Mouse (Mus musculus): Measurements from ENCODE around the gene Gm20532.

Gm20532 gene

DNA sequence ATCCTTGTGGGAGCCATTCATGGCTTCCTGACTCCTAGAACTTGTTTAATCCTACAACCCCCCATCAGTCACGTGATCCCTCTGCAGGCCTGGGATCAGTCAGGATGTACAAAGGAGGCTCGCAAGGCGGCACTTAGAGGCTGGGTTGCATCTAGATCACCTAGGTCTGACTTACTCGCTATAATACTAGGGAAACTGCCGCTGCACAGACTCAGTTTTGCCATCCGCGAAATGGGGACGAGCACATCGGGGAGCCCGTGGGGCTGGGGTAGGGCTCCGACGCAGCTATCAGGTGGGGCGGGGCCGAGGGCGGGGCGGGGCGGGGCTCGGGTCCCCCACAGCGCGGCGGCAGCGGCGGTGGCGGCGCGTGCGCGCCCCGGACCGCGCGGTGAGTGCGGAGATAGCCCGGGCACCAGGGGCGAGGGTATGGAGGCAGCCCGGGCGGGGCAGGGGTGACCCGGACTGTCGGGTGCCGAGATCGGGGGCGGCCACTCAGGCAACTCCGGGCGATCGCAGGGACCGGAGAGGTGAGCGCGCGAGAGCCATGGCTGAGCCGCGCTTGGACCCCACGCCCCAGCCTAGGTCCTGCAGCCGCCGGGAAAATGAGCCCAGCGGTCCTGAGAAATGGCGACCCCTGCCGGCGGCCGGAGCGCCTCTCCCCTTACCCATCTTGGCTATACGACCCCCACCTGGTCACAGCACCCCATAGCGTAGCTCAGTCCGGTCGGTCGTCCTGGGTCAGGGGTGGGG, at the start of gene Gm20532:
Gm20532 (plus strand) TSS at position 346 of the 750 bp plus-strand sequence.
- DNase-seq (ENCODE audit: low spot score): peak; percentile 82

DNA sequence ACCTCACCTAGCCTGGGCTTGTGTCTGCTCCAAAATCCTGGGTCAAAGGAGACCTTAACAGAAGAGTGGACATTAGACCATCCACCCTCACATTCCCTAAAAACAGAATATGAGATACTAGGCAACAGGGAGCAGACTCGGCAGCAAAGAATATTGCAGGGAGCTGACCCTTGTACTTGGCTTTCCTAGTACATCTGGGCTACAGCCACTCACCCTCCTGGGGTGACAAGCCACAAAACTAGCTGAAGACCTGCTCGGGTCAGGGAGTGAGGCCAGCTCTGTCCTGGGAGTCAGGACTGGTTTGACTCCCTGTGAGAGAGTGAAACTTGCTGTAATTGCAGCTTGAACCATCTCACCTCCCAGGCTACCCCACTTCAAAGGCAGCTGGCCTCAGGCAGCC, 46.9 kb upstream of the Gm20532 start:
- DNase-seq (ENCODE audit: low spot score): no peak

DNA sequence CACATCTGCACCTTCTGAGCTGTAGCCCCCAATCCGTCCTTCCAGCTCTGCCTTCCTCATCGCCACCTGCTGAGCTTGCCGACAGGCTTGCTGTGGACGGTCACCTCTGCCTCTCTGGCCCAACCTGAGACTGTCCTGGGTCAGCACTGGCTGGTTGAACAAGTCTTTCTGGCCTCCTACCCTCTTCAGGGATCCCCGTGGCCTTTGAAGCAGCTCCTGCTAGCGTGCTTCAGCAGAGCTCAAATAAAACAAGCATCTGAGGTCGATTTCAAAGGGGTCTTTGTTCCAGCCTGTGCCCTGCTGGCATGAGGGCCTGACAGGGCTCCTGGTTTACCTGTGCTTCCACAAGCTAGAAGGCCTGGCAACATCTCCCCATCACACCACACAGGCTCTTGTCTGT, 45.7 kb upstream of the Gm20532 start:
- no peak for DNase-seq (ENCODE audit: low spot score)

DNA sequence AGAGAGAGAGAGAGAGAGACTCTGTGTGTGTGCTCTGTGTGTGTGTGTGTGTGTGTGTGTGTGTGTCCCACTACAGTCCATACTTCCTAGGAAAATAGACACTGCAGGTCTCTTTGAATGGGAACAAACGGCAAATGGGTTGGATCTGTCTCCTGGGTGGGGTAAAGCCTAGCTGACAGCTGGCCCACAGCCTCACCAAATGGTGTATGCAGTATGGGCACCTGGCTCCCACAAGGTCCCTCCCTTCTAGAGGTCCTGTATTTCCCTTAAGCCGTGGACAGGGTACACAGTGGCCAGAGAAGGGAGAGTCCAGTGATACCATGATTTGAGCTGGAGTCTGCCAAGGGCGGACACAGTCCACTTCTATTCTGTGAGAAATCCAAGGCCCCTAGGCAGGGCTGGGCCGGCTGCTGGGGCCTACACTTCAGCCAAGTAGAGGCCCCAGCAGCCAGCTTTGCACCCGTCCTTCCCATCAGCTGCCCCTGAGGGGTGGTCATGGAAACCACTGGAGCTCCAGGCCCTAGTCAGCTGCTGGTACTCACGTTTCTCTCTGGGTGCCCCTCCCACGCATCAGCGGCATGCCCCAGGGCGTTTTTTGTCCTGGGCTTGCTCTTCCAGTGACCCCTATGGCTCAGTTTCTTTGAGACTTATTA, 45.1 kb upstream of the Gm20532 start:
- DNase-seq (ENCODE audit: low spot score): no peak

DNA sequence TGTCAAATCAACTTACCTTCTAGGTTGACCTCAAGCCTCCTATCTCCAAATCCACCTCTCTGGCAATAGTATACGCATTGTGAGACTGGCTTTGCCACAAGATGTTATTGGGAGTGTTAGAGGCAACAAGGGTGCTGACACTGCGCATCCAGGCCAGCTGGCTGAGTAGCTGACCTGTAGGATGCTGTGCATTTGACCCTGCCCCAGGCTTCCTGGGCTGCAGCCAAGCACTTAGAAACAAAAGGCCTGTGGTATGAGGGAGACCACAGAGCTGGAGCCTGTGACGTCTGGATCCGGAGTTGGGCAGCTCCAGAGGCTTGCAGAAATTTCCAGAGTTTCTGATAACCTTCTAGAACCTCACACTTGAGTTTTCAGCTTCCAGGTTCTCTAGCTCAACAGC, 43.3 kb upstream of the Gm20532 start:
- DNase-seq (ENCODE audit: low spot score): peak; percentile 14

DNA sequence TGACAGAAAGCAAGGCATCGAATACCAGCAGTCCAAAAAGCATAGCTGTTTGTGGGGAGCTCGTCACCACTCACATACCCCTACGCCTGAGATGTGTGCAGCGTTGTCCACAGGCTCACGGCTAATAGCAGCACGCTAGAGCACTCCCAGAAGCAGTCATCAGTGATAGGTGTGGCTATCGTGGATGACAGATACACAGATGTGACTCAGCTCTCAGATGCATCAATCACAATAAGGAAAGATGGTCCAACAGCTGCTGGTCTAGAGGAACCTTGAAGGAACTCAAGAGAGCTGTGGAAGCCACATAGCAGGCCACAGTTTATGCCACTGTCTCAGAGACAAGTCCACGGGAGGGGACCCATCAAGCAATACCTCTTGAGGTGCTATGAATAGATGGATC, 42.7 kb upstream of the Gm20532 start:
- DNase-seq (ENCODE audit: low spot score): no peak

DNA sequence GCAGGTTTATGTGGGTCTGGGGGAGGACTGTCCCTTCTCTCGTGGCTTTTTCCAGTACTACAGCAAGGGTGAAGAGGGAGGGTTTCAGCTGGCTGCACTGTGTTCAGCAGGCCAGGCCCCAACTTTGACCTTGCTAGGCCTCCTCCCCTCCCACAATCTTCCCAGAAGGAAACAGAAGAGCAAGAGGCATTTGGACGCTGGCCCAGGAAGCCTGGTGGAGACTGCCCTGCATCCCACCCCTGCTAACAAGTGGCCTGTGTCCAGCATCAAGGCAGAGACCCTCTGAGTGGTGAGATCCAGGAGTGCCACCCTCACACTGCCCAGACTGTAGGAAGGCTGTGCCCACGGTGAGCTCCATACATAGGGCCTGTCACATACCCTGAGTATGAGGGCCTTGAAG, 42.2 kb upstream of the Gm20532 start:
- DNase-seq (ENCODE audit: low spot score): no peak

DNA sequence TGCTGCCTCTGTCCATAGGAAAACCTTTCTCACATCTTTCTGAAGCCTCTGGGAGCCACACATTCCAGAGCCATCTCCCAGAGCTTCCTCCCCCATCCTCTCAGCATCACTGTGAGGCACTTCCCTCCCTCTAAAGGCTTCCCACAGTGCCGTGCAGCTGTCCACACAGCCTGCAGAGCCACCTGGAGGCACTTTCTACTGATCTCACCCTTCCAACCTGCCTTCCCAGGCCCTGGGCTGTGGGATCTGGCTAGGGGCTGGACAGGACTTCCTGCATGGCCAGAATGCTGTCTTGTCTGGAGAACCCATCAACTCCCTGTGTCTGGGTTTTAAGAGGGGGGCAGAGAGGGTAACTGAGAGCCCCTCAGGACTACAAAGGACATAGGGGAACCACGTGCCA, 39.0 kb upstream of the Gm20532 start:
- peak; percentile 43 for DNase-seq (ENCODE audit: low spot score)

DNA sequence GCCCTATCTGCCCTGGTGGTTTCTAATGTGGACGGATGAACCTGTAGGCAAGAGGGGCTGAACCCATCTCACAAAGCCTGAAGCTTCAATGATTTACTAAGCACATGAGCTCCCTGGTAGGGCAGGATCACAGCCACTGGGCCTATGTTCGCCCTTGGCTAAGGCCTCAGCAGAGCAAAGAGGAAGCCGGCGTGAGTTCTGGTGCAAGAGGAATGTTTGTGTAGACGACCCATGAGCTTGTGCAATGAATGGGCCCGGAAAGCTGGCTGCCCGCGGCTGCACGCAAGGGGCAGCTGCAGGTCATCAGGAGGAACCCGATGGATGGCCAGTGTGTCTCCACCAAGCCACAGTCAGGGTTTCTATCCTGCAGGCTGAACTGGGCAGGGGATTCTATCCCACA, 36.6 kb upstream of the Gm20532 start:
- no peak for DNase-seq (ENCODE audit: low spot score)

DNA sequence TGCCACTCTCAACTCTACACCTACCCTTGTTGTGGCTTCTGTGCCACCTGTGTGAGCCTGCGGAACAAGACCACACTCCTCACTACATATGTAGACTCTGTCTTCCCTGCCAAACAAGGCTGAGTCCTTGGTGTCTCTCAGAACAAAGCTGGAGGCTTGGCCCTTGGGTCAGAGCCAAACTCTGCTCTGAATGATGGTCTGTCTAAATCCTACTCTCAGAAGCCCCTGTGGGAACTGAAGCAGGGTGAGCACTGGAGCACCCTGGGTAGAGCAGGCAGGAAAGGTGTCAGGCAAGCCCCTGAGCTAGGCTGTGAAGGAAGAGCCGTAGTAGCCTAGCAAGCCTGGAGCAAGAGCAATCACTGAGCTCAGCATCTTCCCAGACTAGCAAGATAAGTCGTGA, 36.2 kb upstream of the Gm20532 start:
- no peak for DNase-seq (ENCODE audit: low spot score)

DNA sequence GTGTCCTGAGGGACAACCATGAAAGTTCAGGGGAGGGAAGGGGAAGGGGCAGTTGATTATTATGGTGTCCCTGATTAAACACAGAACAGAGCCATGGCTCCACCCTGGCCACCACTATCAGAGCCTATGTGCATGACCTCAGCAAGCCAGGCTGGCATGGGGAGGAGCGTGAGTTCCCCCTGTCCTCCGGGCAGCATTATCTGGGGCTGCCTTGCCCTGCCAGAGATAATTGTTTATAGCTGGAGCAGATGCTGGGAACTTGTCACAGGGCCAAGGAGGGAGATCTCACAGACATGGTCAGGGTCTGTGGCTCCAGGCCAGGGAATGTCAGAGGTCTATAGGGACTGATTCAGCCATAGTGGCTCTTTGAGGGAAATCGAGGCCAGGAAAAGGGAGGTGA, 35.7 kb upstream of the Gm20532 start:
- DNase-seq (ENCODE audit: low spot score): no peak

DNA sequence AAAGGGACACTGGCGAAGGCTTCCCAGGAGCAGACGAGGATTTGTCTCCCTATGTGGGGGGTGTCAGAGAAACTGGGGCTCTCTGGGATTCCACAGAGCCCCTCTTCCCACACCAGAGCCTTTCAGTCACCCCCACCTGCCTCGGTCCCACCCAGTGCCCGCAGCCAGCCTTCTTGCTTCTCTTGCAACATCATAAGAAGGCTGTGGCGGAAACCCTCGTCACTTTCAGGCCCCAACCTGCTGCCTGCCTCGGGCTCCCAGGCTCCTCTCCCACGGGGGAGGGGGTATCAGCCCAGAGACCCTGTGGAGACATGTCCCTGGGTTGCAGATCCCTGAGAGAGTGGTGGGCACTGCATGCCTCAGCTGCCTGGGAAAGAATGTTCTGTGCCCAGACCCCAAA, 35.0 kb upstream of the Gm20532 start:
- DNase-seq (ENCODE audit: low spot score): no peak

DNA sequence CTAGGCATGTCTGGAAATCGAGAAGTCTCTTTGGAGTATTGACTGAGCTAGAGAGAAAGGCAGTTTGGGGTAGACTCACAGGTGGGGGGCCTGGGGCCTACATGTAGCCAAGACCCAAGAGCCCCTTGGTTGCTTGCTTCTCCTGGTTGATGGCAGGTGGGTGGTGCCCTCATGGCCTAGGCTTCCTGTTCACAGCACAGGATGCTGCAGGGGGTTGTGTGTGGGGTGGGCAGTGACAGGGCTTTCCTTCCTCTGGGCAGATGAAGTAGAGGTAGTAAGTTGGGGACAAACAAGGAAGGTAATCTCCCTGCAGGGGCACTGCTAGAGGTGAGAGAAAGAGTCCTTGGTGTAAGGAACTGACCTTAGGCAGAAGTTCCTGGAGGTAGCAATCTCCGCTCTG, 34.4 kb upstream of the Gm20532 start:
- no peak for DNase-seq (ENCODE audit: low spot score)

DNA sequence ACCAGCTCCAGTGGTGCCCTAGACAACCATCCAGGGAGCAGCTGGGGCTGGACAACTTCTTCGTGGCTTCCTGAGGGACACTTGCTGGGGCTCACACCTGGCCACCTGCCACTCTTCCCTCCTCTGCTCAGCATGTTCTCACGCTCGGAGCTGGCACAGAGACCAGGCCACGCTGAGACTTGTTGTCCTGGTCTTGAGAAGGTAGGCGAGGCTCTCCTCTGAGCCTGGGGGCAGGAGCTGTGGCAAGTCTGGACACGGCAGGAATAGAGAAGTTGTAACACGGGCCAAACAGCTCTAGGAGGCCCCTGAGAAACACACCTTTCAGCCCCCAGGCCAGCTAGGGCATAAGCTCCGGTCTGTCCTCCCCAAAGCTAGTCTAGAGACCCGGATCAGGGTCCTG, 32.5 kb upstream of the Gm20532 start:
- DNase-seq (ENCODE audit: low spot score): no peak

DNA sequence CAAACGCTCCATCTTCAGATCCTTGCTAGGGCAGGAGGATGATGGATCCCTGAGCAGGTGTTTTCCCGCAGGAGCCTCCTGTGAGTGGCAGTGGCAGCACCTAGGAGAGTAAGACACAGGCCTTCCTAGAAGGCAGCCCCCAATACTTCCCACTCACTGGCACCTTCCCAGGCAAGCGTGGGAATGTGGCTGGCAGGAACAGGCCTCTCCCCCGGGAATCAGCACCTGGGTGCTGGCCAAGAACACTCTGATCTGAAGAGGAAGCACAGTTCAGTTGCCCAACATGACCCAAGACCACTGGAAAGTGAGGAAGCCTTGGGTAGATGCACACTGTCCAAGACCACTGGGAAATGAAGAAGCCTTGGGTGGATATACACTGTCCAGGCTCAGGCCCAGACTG, 31.4 kb upstream of the Gm20532 start:
- DNase-seq (ENCODE audit: low spot score): no peak

DNA sequence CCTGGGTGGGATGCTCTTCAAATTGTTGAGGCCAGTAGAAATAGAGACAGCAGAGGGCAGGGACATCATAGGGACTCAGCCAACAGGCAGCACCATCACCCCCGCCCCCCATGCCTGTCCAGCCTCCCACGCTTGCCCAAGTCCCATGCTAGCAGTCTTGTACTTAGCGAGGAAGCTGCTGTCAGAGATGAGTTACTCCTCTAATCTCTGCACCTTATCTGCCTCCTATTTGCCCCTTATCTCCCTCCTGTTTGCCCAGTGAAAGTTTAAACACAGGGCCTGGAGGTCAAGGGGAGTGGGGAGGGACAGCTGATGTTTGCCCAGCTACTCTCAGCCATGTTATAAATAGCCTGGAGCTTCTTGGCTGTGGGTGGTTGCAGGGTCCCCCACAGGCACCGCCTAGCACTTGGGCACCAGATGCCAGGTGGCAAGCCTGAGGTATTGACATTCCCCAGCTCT, 29.9 kb upstream of the Gm20532 start:
- peak; percentile 74 for DNase-seq (ENCODE audit: low spot score)

DNA sequence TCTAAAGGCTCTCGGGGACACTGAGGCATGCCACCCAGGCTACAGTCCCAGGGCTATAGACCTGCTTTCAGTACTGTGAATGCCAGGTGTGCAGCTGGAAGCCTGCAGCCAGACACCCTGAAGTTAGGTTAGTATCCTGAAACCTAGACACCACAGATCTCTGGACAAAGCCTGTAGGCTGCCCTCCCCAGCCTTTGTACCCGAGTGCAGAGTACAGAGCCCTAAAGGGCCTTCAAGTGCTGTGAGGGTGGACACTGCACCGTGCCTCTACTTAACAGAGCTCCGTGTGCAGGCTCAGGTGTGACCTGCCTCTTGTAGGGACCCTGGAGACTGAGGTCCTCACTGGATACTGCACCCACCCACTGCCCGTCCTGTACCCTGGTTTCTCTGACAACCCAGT, 25.9 kb upstream of the Gm20532 start:
- DNase-seq (ENCODE audit: low spot score): no peak

DNA sequence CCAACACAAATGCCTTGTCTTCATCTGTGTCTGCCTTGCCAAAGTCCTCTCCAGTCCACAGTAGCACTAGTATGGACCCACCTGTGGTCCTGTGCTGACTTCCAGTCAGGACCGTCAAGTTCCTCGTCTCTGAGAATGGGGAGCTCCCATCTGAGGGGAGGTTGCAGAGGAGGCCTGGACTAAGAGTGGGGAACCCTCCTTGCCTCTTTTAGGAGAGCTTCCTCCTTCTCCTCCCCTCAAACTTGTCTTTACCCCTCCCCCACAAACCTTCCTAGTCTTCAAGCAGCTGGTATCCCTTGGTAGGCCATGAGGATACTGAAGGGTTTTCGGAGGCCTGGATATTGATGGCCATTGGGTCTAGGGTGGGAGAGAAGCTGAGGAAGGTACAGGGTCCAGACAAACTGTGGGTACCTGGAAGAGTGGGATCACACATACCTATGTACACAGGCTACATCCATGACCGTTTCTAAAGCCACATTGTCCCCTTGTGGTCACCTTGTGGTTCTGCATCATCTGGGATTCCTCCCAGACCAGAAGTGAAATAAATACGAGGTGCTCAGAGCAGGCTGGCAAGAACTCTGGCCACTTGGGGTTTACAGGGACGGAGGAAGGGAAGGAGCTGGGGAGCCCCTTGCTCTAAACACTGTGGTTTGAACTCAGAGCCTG, 25.0 kb upstream of the Gm20532 start:
- no peak for DNase-seq (ENCODE audit: low spot score)

DNA sequence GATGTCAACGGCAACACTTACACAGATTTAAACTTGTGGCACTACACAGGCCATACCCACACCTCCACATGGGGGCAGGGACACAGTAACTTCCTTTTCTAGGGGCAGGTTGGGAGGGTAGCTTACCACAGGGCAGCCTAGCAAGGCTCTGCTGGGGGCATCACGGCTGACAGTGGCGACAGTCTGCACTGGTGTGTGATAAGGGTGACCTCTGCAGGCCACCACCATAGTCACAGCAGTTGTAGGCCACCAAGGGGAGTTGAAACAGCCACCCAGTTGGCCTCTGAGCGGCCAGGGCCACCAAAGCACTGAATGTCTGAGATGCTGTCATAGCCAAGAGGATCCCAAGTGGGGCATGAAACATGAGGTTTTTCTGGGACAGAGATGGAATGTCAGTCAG, 20.2 kb upstream of the Gm20532 start:
- DNase-seq (ENCODE audit: low spot score): no peak

DNA sequence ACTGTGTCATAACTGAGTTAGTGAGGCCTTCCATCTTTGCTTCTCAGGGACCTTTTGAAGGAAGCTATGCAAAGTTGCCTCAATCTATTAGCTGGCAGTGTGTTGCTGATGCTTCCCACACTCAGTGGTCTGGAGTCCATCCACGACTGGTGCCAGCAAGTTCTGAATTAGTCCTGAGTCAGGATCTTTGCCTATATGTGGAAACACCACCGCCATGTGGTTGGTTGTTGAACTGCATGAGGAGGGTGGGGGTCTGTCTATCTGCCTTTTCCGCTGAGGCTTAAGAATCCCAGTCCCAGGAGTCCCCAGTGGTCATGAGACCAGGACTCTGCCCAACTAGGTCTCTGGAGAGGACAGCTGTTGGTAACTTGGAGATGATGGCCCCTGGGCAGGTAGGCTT, 16.4 kb upstream of the Gm20532 start:
- peak; percentile 61 for DNase-seq (ENCODE audit: low spot score)

DNA sequence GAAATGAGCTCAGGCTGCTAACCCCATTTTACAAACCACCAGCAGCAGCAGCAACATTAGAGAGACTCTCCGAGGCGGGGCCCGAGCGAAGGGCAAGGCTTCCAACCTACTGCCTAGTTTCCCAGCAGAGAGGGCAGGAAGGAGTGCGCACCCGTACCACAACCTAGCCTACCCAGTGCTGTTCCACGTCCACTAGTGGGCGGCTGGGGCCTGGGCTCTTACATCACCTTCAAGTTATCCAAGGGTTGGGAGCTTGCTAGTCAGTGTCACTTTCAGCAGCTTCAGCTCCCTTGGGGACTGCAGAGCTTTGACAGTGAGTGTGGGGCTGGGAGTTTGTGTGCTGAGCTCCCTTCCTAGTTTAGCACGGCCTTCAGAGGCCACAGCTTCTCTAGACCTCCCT, 15.0 kb upstream of the Gm20532 start:
- no peak for DNase-seq (ENCODE audit: low spot score)

DNA sequence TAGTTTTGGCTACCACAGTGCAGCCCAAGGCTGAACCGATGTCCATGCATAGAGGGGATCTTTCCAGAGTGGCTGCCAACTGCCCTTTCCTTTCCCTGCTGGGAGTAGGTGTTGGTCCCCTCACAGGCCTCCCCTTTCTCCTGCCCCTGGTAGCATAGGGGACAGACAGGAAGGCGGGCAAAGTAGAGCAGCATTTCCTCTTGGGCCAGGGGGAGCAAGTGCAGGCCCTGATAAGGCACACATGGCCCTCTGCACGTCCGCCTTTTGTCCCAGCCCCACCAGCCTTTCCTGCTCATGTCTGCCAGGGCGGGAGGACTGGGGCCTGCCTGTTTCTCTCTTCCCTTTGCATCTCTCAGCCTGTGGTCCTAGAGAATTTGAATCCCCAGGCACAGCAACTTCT, 14.6 kb upstream of the Gm20532 start:
- peak; percentile 59 for DNase-seq (ENCODE audit: low spot score)

DNA sequence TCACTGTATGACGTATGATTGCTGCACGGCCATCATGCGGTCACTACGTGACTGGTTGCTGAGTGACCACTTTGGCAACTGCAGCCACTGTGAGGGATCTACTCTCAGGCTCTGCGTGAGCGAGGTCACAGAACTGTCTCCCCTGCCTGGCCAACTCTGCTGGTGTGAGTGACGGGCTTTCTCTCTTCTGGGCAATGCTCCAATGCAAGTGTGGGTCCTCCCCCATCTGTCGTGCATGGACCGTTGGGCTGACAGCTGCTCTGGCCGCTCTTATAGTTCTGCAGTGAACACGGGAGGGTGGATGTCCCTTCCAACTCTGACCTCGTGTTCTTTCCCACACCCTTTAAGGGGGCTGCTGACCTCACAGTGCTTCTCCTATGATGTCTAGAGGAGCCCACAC, 13.0 kb upstream of the Gm20532 start:
- no peak for DNase-seq (ENCODE audit: low spot score)

Data from yolk sac, embryonic 10.5 days (tissue).